Mouse (Mus musculus) cerebellum, adult 2 months (tissue): ENCODE results near the gene 1700025G04Rik. TPM values are rescaled to one million over a fixed set of nuclear protein-coding genes. Genes with fewer than 3 reads are reported as not detected.

Experiments used
- DNase-seq, 2 experiments: peaks; one replicate each; pipeline ENCODE4 v3.0.0; 2021
- H3K27ac ChIP-seq: fragments of 200-500 bp; 2 replicates; pipeline ENCODE4 v1.5.1; 2012; ENCODE audit warnings: low read length, control low read depth, inconsistent platforms; ENCODE audit not compliant: insufficient read depth
- H3K27me3 ChIP-seq: fragments of 200-500 bp; 2 replicates; pipeline ENCODE4 v1.6.1; 2012; ENCODE audit warnings: inconsistent platforms, mild to moderate bottlenecking, low read length, moderate library complexity; ENCODE audit not compliant: control insufficient read depth, insufficient read depth
- H3K4me1 ChIP-seq: fragments of 200-500 bp; 2 replicates; pipeline ENCODE4 v1.6.1; 2011; ENCODE audit warnings: low read length; ENCODE audit not compliant: control insufficient read depth, insufficient read depth
- H3K4me3 ChIP-seq: fragments of 200-500 bp; replicated peaks from 2 replicates; pipeline ENCODE3; 2011; ENCODE audit warnings: mild to moderate bottlenecking, low read depth, low read length, control low read depth; ENCODE audit not compliant: insufficient read depth
- CTCF ChIP-seq: fragments of 200-500 bp; IDR thresholded peaks from 2 replicates; pipeline ENCODE4 v1.5.1; 2011; ENCODE audit warnings: low read depth, mild to moderate bottlenecking, control low read depth, low read length, moderate library complexity, borderline replicate concordance; ENCODE audit not compliant: insufficient read depth
- POLR2A ChIP-seq: fragments of 200-500 bp; IDR thresholded peaks from 2 replicates; pipeline ENCODE4 v1.6.1; 2011; ENCODE audit warnings: low read length, control low read depth, borderline replicate concordance; ENCODE audit not compliant: insufficient read depth
- WGBS: fragments of 180-500 bp; shearing (Covaris S2); methylation state at CpG from one replicate; pipeline ENCODE4 v1.1.7; 2018; 5-methylcytosine and 5-hydroxymethylcytosine counted together
- polyA plus RNA-seq: library from polyadenylated mRNA; depleted of rRNA; stranded (reverse); fragments of >200 nt; gene quantifications from 2 replicates; pipeline ENCODE4 v1.2.3, GENCODE M21; 2012

Gene 1700025G04Rik
- polyA plus RNA-seq, 1 experiment = 27.9 TPM

- H3K27me3 ChIP-seq = no peaks in the 10 kb centered on the region
- DNase-seq = no peak
- no peak overlapping the region for H3K27ac ChIP-seq
- H3K4me3 ChIP-seq = no peak overlapping the region
- WGBS = 41% methylated on average over 9 of the region's 9 CpGs
- TF ChIP-seq CTCF (no peak), POLR2A (no peak)
- H3K4me1 ChIP-seq = peaks cover 54% of the 10 kb centered on the region
Observed at GRCm38 (mm10) chr1:152051858-152052257, 38.1 kb downstream of the 1700025G04Rik start.

GRCm38 (mm10) chr1:152050037-152050436, 39.9 kb downstream of the 1700025G04Rik start:
- no peak for TF ChIP-seq CTCF
- TF ChIP-seq POLR2A = no peak
- H3K4me3 ChIP-seq = no peak overlapping the region

DNA sequence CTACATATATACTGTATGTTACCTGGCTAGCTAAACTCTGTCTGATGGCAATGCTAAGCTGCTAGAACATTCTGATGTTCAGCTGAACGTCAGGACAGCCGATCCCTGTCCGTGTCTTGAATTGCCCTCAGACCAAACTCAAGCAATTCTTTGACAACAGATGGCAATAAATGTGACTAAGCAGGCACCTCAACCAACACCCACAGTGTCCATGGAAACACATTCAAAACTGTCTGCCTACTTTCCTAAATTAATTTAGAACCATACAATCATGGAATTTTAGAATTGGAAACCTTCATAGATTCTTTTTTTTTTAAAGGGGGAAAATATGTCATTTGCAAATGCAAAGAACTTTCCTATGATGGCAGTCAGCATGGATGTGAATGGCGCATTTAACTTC, 41.6 kb downstream of the 1700025G04Rik start:
- no peaks in the 10 kb centered on the region for H3K27me3 ChIP-seq
- WGBS = 28% methylated on average over 4 of the region's 4 CpGs
- H3K27ac ChIP-seq = 0 out of 2 replicates have a peak overlapping the region, but pooled peaks have one; percentile 15

More at GRCm38 (mm10) chr1:152050037-152050436, 39.9 kb downstream of the 1700025G04Rik start:
- H3K27ac ChIP-seq = no peak overlapping the region
- H3K4me1 ChIP-seq = peaks cover 52% of the 10 kb centered on the region
- DNase-seq = no peak
- no peaks in the 10 kb centered on the region for H3K27me3 ChIP-seq
- WGBS = 94% methylated on average over 7 of the region's 7 CpGs

GRCm38 (mm10) chr1:152047416-152047815, 42.5 kb downstream of the 1700025G04Rik start:
- TF ChIP-seq CTCF = no peak
- TF ChIP-seq POLR2A = no peak
- DNase-seq = no peak
- 40% methylated on average over 5 of the region's 5 CpGs for WGBS

More for the DNA sequence above, 41.6 kb downstream of the 1700025G04Rik start:
- peaks cover 37% of the 10 kb centered on the region for H3K4me1 ChIP-seq
- DNase-seq = peak in 1 of 2 experiments; percentile 61
- TF ChIP-seq POLR2A = no peak
- no peak for TF ChIP-seq CTCF
- no peak overlapping the region for H3K4me3 ChIP-seq

GRCm38 (mm10) chr1:152043453-152043852, 46.5 kb downstream of the 1700025G04Rik start:
- Histone ChIP-seq H3K4me3 (no peak overlapping the region), H3K27me3 (no peaks in the 10 kb centered on the region), H3K27ac (no peak overlapping the region), H3K4me1 (peaks cover 5% of the 10 kb centered on the region)
- TF ChIP-seq POLR2A (no peak), CTCF (no peak)
- no peak for DNase-seq
- WGBS = 97% methylated on average over 2 of the region's 2 CpGs

More at GRCm38 (mm10) chr1:152047416-152047815, 42.5 kb downstream of the 1700025G04Rik start:
- no peak overlapping the region for H3K27ac ChIP-seq
- no peak overlapping the region for H3K4me3 ChIP-seq
- H3K27me3 ChIP-seq = no peaks in the 10 kb centered on the region
- peaks cover 30% of the 10 kb centered on the region for H3K4me1 ChIP-seq

- no peaks in the 10 kb centered on the region for H3K27me3 ChIP-seq
- no peak overlapping the region for H3K4me3 ChIP-seq
- no peak for DNase-seq
- WGBS = 95% methylated on average over 3 of the region's 3 CpGs
- no peak for TF ChIP-seq CTCF
- TF ChIP-seq POLR2A = no peak
- H3K27ac ChIP-seq = no peak overlapping the region
- H3K4me1 ChIP-seq = peaks cover 11% of the 10 kb centered on the region
Observed at GRCm38 (mm10) chr1:152042409-152042808, 47.5 kb downstream of the 1700025G04Rik start.

- DNase-seq = no peak
- H3K27me3 ChIP-seq = no peaks in the 10 kb centered on the region
- WGBS = 92% methylated on average over 4 of the region's 4 CpGs
- peaks cover 9% of the 10 kb centered on the region for H3K4me1 ChIP-seq
- H3K27ac ChIP-seq = no peak overlapping the region
- H3K4me3 ChIP-seq = no peak overlapping the region
- TF ChIP-seq CTCF (no peak), POLR2A (no peak)
Observed at GRCm38 (mm10) chr1:152041005-152041404, 48.9 kb downstream of the 1700025G04Rik start.

DNA sequence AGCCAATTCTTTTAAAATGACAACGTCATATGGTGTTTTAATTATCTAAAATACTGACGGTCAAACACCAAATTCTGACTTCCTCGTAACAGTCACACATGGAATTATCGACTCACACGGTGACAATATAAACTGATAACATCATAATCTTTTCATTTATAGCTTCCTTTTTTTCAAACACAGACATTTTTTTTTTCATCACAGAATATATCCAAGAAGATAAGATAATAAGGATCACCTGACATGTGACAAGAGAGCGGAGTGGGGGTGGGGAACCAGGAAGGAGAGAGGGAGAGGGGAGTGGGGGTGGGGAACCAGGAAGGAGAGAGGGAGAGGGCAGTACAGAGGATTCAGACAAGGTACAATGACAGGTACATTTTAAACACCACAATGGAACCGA, 49.9 kb downstream of the 1700025G04Rik start:
- WGBS = 89% methylated on average over 7 of the region's 7 CpGs
- H3K4me3 ChIP-seq = no peak overlapping the region
- H3K27me3 ChIP-seq = no peaks in the 10 kb centered on the region; the same call in 1 of the 2 replicates
- peaks cover 9% of the 10 kb centered on the region for H3K4me1 ChIP-seq
- H3K27ac ChIP-seq = no peak overlapping the region
- DNase-seq = no peak
- TF ChIP-seq CTCF = no peak
- no peak for TF ChIP-seq POLR2A
